Comparison of ENCODE assay signal across 8 mouse cellular contexts in the genomic region with DNA sequence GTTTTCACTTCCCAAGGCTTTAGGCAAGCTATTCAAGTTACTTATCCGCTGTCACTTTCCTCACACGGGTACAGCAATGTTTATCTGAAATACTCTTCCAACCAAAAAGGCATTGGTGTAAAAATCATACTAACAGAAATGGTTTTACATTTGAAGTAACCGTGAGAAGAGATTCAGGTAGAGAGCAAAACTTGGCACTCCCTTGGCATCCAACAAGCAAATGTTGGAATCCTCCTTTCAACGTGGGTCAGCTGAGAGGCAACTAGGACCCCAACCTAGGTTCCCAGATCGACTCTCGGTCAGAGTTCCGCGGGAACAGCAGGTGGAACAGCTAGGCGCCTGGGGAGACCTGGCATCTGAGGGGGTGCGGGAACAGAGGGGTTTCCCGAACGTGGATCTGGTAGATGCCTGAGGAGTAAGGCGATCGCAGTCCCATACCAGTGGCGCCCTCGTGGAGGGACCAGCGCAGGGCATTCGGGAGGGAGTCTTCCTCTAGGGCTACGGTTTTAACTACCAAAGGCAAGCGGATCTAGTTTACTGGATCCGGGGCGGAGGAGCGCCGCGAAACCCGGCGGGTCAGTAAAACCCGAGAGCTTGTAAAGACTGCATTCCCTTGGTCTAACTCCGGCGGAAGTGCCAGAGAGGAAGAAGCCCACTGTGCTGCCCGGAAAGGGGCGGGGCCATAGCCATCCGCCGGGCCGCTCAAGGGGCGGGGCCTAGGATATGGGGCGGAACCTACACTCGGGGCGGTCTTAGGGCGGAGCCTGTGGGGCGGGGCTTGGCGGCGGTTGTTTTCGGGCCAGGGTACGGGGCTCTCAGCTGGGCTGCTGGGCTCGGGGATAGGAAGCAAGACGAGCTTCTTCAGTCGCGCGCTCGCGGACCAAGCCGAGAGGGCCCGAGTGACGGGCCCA. TPM values are rescaled to one million over a fixed set of nuclear protein-coding genes. Genes with fewer than 3 reads are reported as not detected.
DNase-seq lines count a peak whose midpoint lies in the region; ATAC-seq and TF ChIP-seq lines count a peak whose summit lies in the region.

Serinc5 (plus strand) TSS at position 781 of the 911 bp plus-strand sequence.

- peaks cover 17% of the 10 kb centered on the region for H3K4me1 ChIP-seq in hindbrain, embryonic 16.5 days (ENCODE audit: control insufficient read depth, insufficient read depth, low read depth, low read length)

- no peaks in the 10 kb centered on the region for H3K9me3 ChIP-seq in hindbrain, embryonic 16.5 days (ENCODE audit: control insufficient read depth, low read length)

- H3K27ac ChIP-seq in gastrocnemius, adult 2 months = peak within 1 kb of the TSS; percentile 96
- H3K27ac ChIP-seq in hindbrain, embryonic 16.5 days (ENCODE audit: low read depth, low read length) = peak within 1 kb of the TSS; percentile 86

- H3K27me3 ChIP-seq in hindbrain, embryonic 16.5 days (replicated peaks; ENCODE audit: control insufficient read depth, insufficient read depth, low read length) = no peaks in the 10 kb centered on the region

- H3K4me3 ChIP-seq in gastrocnemius, adult 2 months = peak within 1 kb of the TSS; percentile 98
- H3K4me3 ChIP-seq in hindbrain, embryonic 16.5 days (ENCODE audit: low read length) = peak within 1 kb of the TSS; percentile 92

- intact Hi-C loops in gastrocnemius, adult 2 months (cut with DNase I) = loop anchor here (5.0 kb wide), 1 partner anchor 37 kb away; no protein-coding TSS in a partner anchor

- WGBS in hindbrain, embryonic 16.5 days = under 1% methylated on average over 52 of the region's 55 CpGs

- DNase-seq in gastrocnemius, adult 2 months = peak; percentile 97
- peak; percentile 96 to 97 for DNase-seq in left cerebral cortex, adult 18-20 months (ENCODE audit: low spot score in 2 of 2)
- peak; percentile 98 to 99 for DNase-seq in lung, postnatal 4 days
- DNase-seq in retina, postnatal 1 day = peak; percentile 95
- peak; percentile 100 for DNase-seq in thymus, postnatal 4 days

- no peaks in the 10 kb centered on the region for H3K36me3 ChIP-seq in hindbrain, embryonic 16.5 days (ENCODE audit: control insufficient read depth, insufficient read depth, low read length)

- peak within 1 kb of the TSS; percentile 95 for H3K4me2 ChIP-seq in hindbrain, embryonic 16.5 days (ENCODE audit: low read length)

- peak; percentile 5; the same call in 1 of the 2 replicates for TF ChIP-seq CTCF in gastrocnemius, adult 2 months (IDR thresholded peaks at IDR 0.05)

- ATAC-seq in activated CD4-positive, CD25-positive, alpha-beta regulatory T cell, adult 4 months = peak; percentile 90
- ATAC-seq in common myeloid progenitor, adult 5-6 weeks (replicated peaks; ENCODE audit: low read depth, poor library complexity, severe bottlenecking) = peak; percentile 90
- ATAC-seq in hindbrain, embryonic 16.5 days = peak; percentile 99

- peak within 1 kb of the TSS; percentile 85 for H3K9ac ChIP-seq in hindbrain, embryonic 16.5 days (ENCODE audit: low read depth, low read length)

RNA-seq across cellular contexts. Expression of gene Serinc5, which starts in this region (rescaled TPM):
- 10 to 100 TPM in 1 of 2 experiments, 1 to 10 TPM in 1; 9.2 to 10.6 TPM for polyA plus RNA-seq in activated CD4-positive, CD25-positive, alpha-beta regulatory T cell, adult 4 months (2017; shearing (Covaris generic))
- 11.3 and 15.5 TPM in 2 replicates for total RNA-seq in common myeloid progenitor, adult 5-6 weeks (2017)
- 1 to 10 TPM; 2.5 to 4.2 TPM for total RNA-seq in gastrocnemius, adult 2 months (2021)
- polyA plus RNA-seq in hindbrain, embryonic 16.5 days (2015; fragmentation: Nextera tagmentation; extraction: Ambion mirVana) = 14.7 and 19.7 TPM in 2 replicates
- total RNA-seq in left cerebral cortex, adult 18-20 months (2021) = 10 to 100 TPM; 49.0 to 54.6 TPM

Comparison
In these comparisons a context has a peak if more than half of its experiments do, and no peak if none do; other contexts are left out.
1. Peak in every context shown above with its lines: DNase-seq, ATAC-seq, H3K4me3 ChIP-seq and H3K27ac ChIP-seq.